Mouse (Mus musculus) inflammation-experienced regulatory T-cells, adult 6 months (primary cell): ENCODE results near the gene Arl15. TPM values are rescaled to one million over a fixed set of nuclear protein-coding genes. Genes with fewer than 3 reads are reported as not detected.

Source experiments
- ATAC-seq: one replicate; pipeline ENCODE4 v1.8.0; 2017
- polyA plus RNA-seq, 3 experiments: library from polyadenylated mRNA; unstranded; fragments of 100-300 nt; shearing (Covaris generic); gene quantifications; one replicate each; pipeline ENCODE4 v1.2.1; 2017

The Arl15 gene
- polyA plus RNA-seq, 3 experiments from 2014 or later: 15.8 to 18.9 (median 16.6) TPM

DNA sequence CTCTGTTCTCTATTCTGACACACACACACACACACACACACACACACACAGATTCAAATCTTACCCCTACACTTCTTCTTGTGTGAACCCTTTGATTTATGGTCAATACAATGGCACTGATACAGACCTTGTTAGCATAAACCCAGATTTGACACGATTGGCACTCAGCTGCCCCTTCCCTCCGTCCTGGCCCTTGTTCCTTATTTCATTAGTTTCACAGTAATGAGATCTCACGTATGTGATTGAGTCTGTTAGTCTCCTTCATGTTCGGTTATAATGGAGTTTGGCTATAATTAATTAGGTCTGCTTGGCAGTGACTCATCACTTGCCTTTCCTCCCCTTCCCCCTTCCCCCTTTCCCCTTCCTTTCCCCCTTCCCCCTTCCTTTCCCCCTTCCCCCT lies 315.5 kb downstream of the Arl15 start:
- no peak for ATAC-seq

DNA sequence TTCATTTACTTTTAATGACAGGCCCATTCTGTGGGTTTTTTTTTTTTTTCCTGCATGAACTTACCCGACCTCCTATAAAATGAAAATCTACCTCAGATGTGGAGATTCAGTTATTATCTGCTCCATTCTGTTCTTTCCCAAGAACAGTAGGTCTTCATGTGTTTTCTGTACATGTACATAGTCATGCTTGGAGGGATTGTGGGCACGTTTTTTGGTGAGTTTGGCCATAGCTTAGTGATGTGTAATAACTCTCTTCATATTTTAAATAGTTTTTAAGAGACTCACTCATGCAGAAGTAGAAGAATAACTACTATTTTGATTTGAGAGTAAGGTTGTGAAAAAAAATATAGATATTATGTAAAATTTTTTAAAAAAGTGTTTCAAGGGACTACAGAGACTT lies 319.2 kb downstream of the Arl15 start:
- ATAC-seq: no peak

DNA sequence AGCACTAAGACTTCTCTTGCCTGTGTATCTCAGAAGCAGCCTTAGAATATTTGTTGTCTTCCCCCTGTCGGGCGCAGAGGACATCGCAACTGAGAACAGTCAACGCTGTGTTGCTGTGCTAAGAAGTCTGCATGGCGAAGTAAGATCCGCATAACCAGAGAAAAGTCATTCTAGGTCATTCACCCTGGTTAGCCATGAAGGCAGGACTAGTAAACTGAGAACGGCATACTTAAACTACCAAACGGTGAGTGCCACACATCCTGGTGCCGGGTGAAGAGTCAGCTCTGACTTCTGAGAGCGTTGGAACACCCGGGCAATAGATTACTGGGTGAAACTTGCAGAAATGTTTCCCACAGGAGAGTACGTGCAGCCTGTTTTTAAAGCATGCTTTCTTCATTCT lies 320.3 kb downstream of the Arl15 start:
- ATAC-seq: no peak

DNA sequence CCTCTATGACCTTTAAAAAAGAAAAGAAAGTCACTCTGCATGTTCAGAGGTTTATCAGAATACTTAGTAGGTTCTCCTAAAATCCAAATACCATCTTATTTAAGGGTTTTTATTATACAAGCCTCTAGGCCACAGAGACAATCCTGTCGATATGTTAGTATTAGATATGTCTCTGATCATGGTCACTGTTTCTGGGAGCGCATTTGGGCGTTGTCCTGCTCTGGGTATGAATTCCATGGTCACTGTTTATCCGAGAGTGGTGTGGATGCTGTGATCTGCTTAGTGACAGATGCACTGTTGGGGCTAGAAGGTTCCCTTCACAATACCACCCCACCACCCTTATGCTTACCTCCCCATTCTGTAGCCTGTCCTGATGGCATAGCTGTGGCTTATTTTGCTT lies 320.8 kb downstream of the Arl15 start:
- ATAC-seq: no peak

DNA sequence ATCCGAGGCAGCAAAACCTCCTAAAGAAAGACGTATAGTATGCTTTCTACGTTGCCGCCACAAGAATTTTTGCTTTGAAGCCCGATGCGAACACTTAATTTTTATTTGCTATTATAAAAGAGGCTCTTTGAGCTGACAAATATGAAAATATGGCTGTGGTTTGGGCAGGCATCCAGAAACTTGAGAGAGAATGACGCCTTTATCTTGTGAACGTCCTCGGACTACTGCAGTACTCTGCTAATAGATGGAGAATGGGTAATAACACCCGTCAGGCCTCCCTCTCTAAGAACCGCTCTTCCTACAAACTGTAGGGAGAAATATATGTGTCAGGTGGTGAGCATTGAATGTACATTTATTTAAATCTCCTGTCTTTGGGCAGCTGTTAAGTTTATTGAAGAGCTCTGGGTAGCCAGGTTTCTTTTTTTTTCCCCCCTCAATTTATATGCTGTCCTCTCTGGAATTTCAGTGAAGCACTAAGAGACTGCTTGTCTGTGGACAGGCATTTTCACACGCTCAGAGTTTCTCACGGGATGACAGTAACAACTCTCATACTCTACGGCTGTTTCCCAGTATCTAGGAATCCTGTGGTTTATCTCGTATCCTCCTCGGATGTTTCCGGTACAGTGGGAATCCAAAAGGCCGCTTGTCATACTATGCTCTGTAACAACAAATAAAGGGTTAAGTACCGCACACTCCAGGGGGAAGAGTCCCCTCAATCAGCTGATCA lies 324.0 kb downstream of the Arl15 start:
- ATAC-seq: no peak

DNA sequence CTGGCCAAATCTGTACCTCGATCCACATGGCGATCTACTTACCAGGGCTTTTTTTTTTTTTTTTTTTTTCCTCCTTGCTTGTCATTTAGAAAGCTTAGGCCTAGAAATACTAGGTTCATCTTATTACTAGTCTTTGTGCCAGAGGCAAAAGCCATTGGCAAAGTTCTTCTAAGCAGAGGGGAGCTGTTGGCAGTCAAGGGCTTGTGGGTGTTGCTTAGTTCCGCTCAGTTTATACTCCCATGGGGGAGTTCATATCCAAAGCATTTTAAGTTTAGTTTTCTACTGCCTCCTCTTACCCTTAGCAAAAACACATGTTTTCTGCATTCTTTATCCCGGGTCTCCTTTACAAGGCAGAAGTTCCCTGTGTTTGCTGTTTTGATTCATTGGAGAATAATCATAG lies 325.5 kb downstream of the Arl15 start:
- no peak for ATAC-seq

DNA sequence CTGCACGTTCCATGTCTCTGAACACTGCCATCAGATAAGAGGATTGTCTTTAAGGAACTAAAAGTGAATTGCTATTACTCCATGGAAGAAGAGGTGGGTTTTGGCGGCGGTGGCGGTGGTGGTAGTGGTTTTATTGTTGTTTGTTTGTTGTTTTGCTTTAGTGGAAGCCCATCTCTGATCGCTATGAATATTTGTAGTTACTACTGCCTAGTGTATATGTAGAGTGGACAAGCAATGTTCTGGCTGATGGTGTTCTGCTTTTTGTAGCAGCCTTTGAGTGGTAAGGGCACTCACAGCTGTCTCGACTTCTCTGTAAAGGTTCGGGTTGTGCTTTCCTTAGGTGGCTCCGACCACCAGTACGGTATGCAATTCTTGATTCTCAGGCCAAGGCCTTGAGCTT lies 327.3 kb downstream of the Arl15 start:
- no peak for ATAC-seq

DNA sequence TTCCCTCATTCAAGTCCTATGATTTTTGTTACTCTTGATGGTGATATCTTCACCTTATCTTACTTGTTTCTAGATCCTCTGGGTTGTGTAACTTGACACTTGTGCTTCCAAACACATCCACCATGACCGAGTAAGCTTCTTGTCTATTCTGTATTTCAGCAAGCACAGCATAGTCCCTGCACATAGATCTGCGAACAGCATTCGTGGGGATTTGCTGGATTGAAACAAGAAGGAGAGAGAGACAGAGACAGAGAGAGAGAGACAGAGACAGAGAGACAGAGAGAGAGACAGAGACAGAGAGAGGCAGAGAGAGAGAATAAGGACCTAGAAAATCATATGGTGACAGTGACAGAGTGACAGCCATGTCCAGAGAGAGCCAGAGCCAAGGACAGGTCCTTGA lies 329.1 kb downstream of the Arl15 start:
- no peak for ATAC-seq

DNA sequence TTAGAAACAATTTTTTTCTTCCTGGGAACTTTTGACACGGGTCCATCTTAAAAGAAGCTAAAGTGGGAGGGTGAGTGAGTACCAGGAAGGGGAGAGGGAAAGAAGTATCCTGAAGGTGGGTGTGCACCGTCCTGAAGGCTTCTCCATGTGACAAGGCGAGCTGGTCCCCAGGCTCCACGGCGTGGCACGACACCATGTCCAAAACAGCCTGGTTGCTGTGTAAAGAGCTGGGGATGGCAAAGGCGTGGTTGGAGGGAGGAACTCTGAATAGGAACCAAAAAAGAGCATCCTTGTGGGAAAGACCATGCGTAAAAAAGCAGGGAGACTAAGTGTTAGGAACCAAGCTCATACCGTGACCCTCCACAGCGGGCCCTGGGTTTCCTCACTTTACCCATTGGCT lies 330.1 kb downstream of the Arl15 start:
- ATAC-seq: no peak

DNA sequence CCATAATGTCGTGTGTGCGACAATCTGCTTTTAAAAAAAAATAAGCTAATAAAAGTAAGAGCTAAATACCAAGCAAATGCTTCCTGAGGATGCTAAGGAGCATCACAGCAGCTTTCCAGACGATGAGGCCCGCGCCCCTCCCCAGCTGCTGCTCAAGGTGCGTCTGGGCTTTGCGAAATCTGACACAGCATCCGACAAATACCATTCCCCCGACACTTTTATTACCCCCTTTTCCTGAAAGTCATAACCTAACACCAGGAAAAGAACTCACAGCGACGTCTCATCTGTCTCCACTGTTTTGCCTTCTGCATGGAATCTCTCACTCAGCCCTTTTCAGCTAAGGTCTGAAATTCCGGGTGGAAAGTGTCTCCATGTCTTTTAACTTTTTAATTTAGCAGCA lies 330.7 kb downstream of the Arl15 start:
- no peak for ATAC-seq

DNA sequence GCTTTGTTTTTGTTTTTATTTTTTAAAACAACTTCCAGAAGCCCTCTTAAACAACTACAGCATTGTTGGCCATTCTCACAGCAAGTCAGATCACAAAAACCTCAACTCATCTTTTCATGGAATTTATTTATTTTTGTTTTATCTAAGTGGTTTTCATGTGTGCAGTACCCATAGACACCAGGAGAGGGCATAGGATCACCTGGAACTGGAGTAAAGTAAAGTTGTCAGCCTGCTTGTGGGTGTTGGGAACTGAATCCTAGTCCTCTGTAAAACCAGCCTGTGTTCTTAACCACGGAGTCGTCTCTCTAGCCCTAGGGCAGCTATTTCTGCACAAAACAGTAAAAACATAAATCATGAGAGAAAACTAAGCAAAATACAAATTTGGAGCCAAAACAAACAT lies 334.1 kb downstream of the Arl15 start:
- ATAC-seq: no peak

DNA sequence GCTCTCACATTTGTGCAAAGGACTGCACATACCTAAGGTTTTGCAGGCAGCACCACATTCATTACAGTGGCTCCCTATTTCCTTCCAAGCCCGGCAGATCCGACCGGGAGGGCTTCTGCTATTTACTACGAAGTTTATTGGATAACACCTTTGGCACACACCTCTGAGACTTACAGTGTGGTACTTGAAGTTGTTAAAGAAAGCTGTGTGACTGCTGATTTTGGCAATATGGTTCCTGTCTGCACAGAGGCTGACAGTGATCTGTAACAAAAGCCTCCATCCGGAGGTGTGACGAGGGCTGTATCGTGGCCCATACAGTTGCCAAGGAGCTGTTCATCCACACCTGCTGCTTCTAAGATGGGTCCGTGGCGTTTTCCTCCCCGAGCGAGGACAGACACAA lies 335.7 kb downstream of the Arl15 start:
- ATAC-seq: no peak

DNA sequence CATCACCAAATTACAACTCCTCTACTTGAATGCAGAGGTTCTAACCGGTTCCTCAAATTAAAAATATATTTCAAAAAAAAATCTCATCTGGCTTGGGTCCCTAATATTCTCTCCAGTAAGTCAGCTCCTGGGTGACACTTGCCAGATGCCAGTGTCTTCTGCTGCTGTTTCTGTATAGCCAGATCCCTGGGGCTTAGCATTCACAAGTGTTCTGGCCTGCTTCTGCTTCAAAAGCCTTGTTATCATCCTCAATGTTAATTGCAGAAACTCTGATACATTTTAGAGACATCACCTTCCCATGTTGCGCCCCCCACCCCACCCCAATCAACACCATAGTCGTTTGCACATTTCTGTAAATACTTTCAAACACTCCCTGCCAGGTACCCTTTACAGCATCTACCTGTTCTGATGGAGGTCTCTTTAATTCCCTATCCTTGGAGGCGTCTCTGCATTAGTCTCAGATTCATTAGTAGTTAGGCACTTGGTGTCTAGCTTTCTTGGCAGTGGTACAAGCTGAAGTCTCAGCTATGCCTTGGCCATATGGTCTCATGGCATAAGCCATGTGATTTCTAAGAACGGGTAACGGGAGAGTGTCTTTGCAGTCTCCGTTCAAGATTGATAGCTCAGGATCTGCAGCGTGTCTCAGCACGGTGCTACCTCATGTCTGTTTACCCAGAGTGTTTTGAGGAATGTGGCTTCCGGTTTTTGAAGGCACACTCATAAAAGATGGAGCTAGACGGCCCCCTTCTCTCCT lies 336.4 kb downstream of the Arl15 start:
- no peak for ATAC-seq

DNA sequence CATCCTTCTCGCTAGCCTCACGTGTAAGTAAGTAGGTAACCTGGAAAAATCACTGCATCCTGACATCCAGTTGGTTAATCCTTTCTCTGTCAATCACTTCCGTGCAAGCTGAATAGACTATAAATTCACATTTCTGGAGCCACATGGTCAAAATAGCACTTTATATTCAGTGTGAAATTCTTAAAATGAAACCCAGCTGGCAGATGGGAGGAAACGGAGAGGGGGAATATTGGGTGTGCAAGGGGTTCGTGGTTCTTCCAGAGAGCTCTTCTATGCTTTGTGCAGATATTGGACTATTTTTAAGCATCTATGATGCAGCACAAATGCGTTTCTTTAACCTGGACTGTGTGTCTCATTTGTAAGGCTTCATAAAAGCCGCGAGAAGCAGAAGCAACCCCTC lies 344.6 kb downstream of the Arl15 start:
- no peak for ATAC-seq

DNA sequence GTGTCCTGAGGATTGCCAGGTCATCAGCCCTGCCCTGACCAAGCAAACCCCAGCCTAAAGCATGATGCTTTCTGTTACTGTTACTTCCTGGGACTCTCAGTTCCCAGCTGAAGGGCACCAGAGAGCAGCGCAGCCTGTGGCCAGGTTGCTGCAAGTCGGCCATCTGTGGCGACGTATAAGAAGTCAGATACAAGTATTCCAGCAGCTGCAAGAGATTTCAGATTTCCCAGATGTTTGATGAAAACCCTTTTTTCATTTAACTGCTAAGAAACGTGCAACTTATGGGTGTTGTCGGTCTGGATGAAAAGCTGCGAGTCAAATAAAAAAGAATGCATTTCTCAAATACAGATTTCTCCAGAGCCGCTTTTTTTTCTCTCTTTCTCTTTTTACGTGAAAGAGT lies 345.3 kb downstream of the Arl15 start:
- ATAC-seq: no peak

DNA sequence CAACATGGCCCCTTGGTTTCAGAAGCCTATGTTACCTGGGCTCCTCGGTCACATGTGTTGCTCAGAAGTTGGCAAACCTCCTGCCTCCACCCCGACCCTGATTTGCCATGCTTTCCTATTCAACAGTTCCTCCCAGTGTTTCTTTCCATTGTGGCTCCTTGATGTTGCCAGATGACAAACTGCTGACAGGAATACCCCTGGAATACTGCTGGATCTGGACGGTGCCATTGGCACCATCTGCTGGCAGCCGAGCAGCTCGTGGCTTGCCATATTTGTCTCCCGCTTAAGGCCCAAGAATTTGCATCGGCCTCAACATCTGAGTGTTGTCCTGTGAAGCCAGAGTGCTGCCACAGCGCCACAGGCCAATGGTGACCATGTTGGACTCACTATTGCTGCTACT lies 348.5 kb downstream of the Arl15 start:
- ATAC-seq: no peak

DNA sequence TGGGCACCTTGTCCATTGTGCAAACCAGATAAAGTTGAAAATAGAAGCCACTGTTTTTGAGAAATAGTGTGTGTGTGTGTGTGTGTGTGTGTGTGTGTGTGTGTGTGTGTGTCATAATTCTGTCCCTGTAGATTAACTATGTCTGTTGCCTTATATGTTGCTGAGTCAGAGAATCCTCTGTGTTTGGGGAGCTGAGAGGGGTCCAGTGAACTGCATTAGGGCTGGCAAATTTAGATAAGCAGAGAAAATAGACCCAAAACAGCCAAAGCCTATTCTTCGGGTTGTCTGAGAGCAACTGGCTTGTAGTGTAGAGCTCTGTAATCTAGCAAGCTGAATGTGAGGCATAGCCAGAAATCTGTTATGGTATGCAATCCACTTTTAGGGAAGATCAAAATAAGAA lies 348.9 kb downstream of the Arl15 start:
- no peak for ATAC-seq

DNA sequence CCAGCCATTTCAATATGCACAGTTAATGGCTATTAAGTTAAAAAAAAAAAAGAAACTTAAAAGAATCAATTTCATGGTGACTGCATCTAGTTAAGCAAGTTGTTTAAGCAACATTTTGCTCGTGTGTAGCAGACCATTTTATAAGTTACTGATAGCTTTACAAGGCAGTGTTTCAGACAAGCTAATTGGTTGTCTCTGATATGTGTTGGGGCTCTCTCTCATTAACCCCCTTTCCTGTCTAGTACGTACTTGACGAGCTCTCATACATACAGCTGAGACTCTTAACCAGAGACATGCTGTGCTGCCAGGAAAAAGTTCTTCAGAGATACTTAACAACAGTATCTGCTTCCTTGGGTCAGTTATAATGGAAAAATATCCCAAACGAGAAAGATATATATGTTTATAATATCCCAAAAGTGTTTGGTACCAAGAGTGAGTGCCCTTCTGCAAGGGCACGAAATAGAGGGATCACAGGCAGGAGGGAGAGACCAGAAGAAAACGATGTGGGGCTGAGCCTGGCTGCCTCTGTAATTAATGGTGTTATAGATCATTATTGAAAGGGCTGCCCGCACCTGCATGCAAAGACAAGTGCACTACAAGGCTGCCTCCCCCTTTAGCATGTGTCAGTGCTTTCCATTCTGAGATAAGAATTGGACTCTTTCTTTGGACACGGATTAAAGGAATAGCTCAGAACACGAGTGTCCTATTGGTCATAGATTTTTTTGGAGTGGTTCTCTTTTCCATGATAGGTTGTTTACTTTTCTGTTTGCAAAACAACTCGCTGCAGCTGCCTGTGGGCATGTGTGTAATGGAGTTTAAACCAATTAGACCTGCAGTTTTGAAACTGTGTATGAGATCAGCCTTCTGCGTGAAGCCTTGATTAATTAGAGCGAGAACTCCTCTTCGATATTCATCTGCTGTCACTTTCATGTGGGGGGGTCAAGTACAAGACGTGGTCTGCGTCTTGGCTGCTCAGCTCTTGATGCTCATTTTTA lies 350.0 kb downstream of the Arl15 start:
- ATAC-seq: no peak

DNA sequence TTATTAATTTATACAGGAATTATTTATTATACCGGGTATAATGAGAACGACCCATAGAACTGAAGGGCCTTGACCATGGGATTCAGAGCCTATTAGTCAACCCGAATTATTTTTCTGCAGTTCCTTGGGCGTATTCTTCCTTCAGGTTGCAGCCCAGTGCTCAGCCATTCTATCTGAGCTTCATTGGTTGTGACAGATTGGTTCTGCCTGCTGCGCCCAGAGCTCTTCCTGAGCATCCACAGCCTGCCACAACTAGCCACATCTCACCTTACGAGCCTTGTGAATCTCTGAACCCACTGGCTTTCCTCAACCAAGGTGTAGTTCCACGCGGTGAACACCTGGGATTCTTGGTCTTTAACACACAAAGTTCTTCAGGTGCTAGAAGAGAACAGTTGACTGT lies 350.9 kb downstream of the Arl15 start:
- ATAC-seq: no peak

DNA sequence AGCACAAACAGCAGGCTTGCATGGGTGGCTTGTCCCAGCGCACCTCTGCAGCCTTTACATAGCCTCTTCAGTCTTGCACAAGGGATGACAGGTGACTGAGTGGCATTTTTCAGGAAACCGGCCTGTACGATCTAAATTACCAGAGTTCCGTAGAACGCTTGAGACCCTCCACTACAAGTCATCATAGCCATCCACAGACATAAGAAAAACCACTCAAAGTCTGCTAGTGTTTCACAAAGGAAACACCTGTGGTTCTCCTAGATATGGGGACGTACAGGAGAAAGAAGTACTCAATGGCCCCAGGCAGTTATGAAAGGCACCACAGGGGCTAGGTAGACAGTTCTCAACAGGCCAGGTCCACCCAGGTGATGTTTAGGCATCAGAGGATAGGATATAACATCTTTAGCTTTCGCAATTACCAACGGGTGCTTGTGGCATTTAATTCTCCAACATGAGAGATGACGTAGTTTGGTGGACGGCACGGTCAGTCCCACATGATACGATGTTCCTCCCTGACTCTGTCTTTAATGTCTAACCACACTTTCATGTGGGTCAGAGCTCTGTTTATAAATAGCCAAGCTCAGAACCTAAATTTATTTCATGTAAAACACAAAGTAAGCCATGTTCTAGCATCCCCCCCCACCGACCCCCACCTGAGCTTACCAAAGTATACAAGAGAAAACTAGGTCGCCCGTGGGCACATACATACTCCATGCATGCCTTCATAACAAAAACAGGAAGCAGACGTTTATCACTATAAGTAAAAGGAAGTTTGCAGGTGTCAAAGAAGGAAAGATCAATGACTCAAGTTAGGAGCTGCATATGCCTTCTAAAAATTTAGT lies 356.8 kb downstream of the Arl15 start:
- ATAC-seq: no peak

DNA sequence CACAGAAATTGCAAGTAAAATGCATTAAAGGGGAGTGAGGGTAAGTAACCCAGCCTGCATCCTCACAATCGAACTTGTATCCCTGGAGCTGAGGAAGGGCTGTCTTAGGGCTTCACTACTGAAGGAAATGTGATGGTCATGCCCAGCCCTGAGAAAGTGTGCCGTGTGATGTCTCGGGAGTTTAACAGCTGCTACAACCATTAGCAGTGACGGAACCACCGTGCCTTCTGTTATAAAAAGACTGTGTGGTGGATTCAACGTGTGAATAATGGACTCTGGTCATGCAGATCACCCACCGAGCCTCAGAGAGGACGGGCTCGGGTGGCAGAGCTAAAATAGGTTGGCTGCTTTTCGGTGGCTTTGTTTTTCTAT lies 357.4 kb downstream of the Arl15 start:
- no peak for ATAC-seq

DNA sequence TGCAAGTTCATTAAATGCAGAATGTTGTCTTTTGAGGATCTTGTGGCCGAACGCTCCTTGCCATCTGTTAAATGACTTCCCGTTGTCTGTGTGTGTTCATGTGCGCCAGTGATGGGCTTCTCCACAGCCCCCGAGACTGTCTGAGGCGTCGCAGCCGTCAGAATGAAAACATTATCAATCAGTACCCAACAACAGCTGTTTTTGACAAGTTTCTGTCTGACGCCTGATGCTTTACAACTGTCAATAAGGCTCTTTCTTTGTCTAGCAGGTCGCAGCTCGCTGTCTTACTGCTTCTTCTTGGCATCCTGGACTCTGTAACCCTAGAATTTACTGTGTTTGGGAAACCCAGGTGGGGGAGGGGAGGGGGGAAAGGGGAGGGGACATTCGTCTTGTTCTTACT lies 362.4 kb downstream of the Arl15 start:
- no peak for ATAC-seq
